Mouse (Mus musculus) forebrain, embryonic 14.5 days (tissue): ENCODE data around the gene Clic1. TPM values are rescaled to one million over a fixed set of nuclear protein-coding genes. Genes with fewer than 3 reads are reported as not detected.
"Not testable (repeated sequence)": the region's sequence is repeated elsewhere in the genome, so short reads cannot be mapped to it uniquely, and the experiment has no call there.

Experiments used
- ATAC-seq: fragments of 200-750 bp; cut with Nextera tagmentation; 2 replicates; pipeline ENCODE4 v1.8.0; 2017; ENCODE audit warnings: mild to moderate bottlenecking, moderate library complexity
- DNase-seq: peaks from one replicate; pipeline ENCODE4 v3.0.0-alpha.2; 2015; ENCODE audit warnings: low spot score
- H3K27ac ChIP-seq: fragments of 300-500 bp; sonication (generic); 2 replicates; pipeline ENCODE4 v1.5.1; 2014; ENCODE audit warnings: low read depth, mild to moderate bottlenecking, control low read depth, low read length, moderate library complexity
- H3K27me3 ChIP-seq: fragments of 300-500 bp; sonication (generic); replicated peaks from 2 replicates; pipeline ENCODE4 v1.6.1; 2014; ENCODE audit warnings: low read length, control low read depth, mixed read lengths; ENCODE audit not compliant: control insufficient read depth, insufficient read depth
- H3K36me3 ChIP-seq: fragments of 300-500 bp; sonication (generic); 2 replicates; pipeline ENCODE4 v1.6.1; 2014; ENCODE audit warnings: low read length, control low read depth; ENCODE audit not compliant: control insufficient read depth, insufficient read depth
- H3K4me1 ChIP-seq: fragments of 300-500 bp; sonication (generic); 2 replicates; pipeline ENCODE4 v1.6.1; 2014; ENCODE audit warnings: antibody characterized with exemption, low read length, control low read depth; ENCODE audit not compliant: control insufficient read depth, insufficient read depth
- H3K4me2 ChIP-seq: fragments of 300-500 bp; sonication (generic); 2 replicates; pipeline ENCODE4 v1.6.1; 2014; ENCODE audit warnings: mild to moderate bottlenecking, control low read depth, low read length
- H3K4me3 ChIP-seq: fragments of 300-500 bp; sonication (generic); 2 replicates; pipeline ENCODE4 v1.5.1; 2014; ENCODE audit warnings: low read depth, low read length, control low read depth
- H3K9ac ChIP-seq: fragments of 300-500 bp; sonication (generic); 2 replicates; pipeline ENCODE4 v1.6.1; 2014; ENCODE audit warnings: mild to moderate bottlenecking, low read length, control low read depth, moderate library complexity
- H3K9me3 ChIP-seq: fragments of 300-500 bp; sonication (generic); replicated peaks from 2 replicates; pipeline ENCODE4 v1.6.1; 2016; ENCODE audit warnings: low read length, control low read depth, mixed read lengths; ENCODE audit not compliant: control insufficient read depth
- WGBS: fragments of 180-500 bp; shearing (Covaris S2); extraction: QIAGEN DNeasy Blood & Tissue Kit; methylation state at CpG from one replicate; pipeline ENCODE4 v1.1.7; 2014; 5-methylcytosine and 5-hydroxymethylcytosine counted together
- polyA plus RNA-seq: library from polyadenylated mRNA; unstranded; fragments of >200 nt; fragmentation: Nextera tagmentation; extraction: Ambion mirVana; gene quantifications from 2 replicates; pipeline ENCODE4 v1.2.1, GENCODE M21; 2014

The Clic1 gene
- 28.3 and 37.3 TPM in 2 replicates for polyA plus RNA-seq

DNA sequence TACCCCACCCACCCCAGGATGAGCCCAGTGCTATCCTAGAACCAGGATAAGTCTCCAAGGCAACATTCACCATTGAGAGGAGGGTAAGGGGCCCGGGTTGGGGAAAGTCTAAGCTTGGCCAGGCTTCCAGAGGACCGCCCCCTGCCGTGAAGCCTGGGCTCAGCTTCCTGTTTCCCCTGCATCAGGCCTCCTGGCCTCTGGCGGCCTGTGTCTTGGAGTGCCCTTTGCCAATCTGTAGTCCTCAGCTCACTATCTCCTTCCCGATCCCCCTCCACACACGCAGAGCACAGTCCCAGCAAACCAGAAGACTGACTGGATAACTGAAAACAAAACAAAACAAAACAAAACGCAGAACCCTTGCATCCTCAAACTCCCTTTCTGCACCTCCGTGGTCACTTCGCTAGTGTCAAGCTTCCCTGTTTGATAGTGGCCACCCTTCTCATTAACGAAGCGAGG is at the start of gene Clic1:
TSS of gene Clic1 (plus strand) at position 406 of the 456 bp plus-strand sequence.
- ATAC-seq (no peak), DNase-seq (peak; percentile 78)
- H3K9ac ChIP-seq: peak within 1 kb of the TSS; percentile 62
- no peaks in the 10 kb centered on the region for H3K9me3 ChIP-seq
- H3K27ac ChIP-seq: peak within 1 kb of the TSS; percentile 86
- peaks cover 24% of the 10 kb centered on the region for H3K4me1 ChIP-seq
- H3K27me3 ChIP-seq: no peaks in the 10 kb centered on the region
- peak within 1 kb of the TSS; percentile 71 for H3K4me2 ChIP-seq
- H3K4me3 ChIP-seq: peak within 1 kb of the TSS; percentile 37
- WGBS: 4% methylated on average over 11 of the region's 11 CpGs
- peaks cover 18% of the 10 kb centered on the region for H3K36me3 ChIP-seq

DNA sequence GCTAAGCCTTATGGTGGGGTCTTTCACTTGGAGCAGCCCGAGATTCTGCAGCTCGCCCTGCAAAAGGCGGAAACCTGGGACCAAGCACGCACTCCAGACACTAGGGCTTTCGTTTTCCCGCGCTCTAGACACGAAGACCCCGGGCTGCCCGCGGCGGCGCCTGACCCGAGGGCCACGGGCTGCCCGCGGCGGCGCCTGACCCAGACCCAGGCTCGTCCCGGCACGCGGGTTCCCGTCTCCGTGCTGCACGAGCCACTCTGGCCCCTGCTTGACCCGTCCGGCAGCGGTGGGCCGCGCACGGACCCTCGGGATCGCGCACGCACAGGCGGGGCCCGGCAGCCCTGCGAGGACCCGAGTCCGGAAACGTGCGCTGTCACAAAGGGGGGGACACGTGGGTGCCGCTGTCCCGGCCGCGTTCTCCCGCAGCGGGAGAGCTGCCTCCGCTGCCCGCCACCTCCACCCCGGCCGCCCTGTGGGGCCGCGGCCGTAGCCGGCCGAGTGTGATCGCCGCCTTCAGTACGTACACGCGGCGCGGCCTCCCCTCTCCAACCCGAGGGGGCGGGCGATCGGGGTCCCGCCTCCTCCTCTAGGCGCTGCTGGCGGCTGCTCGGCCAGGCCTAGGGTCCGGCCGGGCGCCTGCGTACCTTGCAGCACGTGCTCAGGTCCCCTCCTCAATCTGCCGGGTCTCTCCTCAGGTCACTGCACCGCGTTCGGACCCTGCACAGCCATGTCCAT is 48.9 kb upstream of the Clic1 start, which contains the start of gene Vars:
TSS of gene Vars (plus strand) at position 271 of the 735 bp plus-strand sequence.
- DNase-seq: peak; percentile 85
- H3K27ac ChIP-seq: peak within 1 kb of the TSS; percentile 96
- peak within 1 kb of the TSS; percentile 100 for H3K4me2 ChIP-seq
- H3K4me3 ChIP-seq: peak within 1 kb of the TSS; percentile 88
- WGBS: 1% methylated on average over 63 of the region's 83 CpGs
- H3K9ac ChIP-seq: peak within 1 kb of the TSS; percentile 93
- peaks cover 28% of the 10 kb centered on the region for H3K36me3 ChIP-seq
- H3K9me3 ChIP-seq: no peaks in the 10 kb centered on the region
- H3K4me1 ChIP-seq: peaks cover 12% of the 10 kb centered on the region
- H3K27me3 ChIP-seq: no peaks in the 10 kb centered on the region
- peak; percentile 93 for ATAC-seq

DNA sequence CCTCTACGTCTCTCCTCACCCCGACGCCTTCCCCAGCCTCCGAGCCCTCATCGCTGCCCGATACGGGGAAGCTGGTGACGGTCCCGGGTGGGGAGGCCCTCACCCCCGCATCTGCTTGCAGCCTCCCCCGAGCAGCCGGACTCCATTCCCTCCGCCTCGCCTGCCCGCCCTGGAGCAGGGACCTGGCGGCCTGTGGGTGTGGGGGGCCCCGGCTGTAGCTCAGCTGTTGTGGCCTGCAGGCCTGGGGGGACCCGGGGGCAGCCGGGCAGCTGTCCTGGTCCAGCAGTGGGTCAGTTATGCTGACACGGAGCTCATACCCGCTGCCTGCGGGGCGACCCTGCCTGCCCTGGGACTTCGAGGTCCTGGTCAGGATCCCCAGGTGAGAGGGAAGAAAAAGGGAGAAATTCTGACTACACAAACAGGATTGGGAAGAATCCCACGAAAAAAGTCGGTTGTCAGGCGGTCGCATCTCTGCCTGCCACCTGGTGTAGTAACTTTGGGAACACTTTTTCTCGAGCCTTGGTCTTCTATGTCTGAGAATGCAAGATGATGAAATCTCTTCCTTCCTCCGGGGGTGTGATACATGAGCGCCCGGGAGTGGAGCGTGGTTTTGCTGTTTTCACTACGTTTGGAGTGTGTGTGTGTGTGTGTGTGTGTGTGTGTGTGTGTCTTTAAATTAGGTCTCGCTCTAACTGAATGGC is 48.2 kb upstream of the Clic1 start:
- H3K4me1 ChIP-seq: peaks cover 12% of the 10 kb centered on the region
- ATAC-seq: no peak
- H3K9me3 ChIP-seq: no peaks in the 10 kb centered on the region
- peak overlapping the region; percentile 93 for H3K9ac ChIP-seq
- no peaks in the 10 kb centered on the region for H3K27me3 ChIP-seq
- H3K4me3 ChIP-seq: peak overlapping the region; percentile 88
- H3K27ac ChIP-seq: peak overlapping the region; percentile 96
- peak; percentile 20 for DNase-seq
- peak overlapping the region; percentile 100 for H3K4me2 ChIP-seq
- peaks cover 33% of the 10 kb centered on the region for H3K36me3 ChIP-seq
- WGBS: under 1% methylated on average over 34 of the region's 35 CpGs

DNA sequence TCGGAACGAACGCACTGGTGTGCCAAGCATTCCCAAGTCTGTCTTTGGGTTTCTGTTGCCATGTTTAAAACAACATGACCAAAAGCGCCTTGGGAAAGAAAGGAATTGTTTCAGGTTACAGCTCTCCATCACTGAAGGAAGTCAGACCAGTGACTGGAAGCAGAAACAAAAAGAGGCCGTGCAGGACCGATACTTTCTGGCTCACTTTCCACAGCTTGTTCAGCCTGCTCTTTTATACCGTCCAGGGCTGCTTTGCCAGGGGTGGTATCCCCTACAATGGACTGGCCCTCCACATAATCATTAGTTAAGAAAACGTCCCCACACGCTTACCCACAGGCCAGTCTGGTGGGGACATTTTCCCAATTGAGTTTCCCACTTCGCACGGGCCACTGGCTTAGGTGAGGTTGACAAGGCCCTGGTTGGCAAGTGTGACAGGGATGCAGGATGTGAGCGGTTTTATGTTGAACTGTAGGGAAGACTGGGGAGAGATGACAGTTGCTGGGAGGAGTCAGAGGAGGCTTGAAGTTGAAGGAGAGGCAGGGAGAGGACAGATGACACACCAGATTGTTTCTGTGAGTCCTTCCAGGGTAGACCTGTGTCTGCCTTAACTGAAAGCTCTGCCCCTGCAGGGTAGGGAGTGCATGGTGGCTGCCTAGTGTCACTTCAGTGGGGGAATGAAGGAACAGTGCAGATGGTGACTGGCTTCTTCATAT is 47.5 kb upstream of the Clic1 start:
- Histone ChIP-seq H3K36me3 (peaks cover 37% of the 10 kb centered on the region), H3K27ac (peak overlapping the region; percentile 9; the same call in 1 of the 2 replicates)

DNA sequence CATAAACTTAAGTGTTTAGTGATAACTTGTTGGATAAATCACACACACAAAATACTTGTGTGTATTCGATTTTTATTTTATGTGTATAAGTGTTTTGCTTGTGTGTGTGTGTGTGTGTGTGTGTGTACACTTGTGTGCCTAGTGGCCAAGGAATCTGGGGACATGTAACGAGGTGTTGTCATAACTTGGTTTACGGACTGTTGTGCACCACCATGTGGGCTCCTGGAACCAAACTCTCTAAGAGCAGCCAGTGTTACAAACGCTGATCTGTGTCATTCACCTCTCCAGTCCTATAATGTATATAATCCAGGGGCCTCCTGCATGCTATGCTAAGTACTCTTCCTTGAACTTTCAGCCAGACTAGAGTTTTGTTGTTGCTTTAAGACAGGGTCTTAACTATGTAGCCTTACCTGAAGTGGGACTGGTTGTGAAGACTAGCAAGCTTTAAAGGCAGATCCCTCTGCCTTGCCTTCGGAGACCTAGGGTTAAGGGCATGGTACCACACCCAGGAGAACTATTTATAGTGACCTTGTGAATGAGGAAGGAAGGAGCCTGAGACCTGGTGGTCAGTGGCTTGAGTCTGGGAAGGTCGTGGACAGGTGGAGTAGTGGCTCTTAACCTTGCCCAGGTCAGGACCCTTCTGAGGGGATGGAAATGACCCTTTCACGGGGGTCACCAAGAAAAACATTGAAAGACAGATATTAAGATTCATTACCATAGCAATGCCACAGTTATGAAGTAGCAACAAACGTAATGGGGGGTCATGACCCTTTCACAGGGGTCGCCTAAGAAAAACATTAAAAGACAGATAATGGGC is 46.5 kb upstream of the Clic1 start:
- H3K9ac ChIP-seq: peak overlapping the region; percentile 93
- H3K27me3 ChIP-seq: no peaks in the 10 kb centered on the region
- no peak for ATAC-seq
- DNase-seq: no peak
- H3K27ac ChIP-seq: no peak overlapping the region
- no peak overlapping the region for H3K4me3 ChIP-seq
- peaks cover 12% of the 10 kb centered on the region for H3K4me1 ChIP-seq
- H3K4me2 ChIP-seq: peak overlapping the region; percentile 100
- 72% methylated on average over 9 of the region's 9 CpGs for WGBS
- no peaks in the 10 kb centered on the region for H3K9me3 ChIP-seq
- H3K36me3 ChIP-seq: peaks cover 38% of the 10 kb centered on the region

More for the DNA sequence above, 47.5 kb upstream of the Clic1 start:
- DNase-seq: peak; percentile 4
- Histone ChIP-seq H3K9me3 (no peaks in the 10 kb centered on the region), H3K4me1 (peaks cover 12% of the 10 kb centered on the region), H3K4me2 (peak overlapping the region; percentile 100), H3K9ac (peak overlapping the region; percentile 93), H3K4me3 (peak overlapping the region; percentile 88), H3K27me3 (no peaks in the 10 kb centered on the region)
- WGBS: 7% methylated on average over 12 of the region's 12 CpGs
- ATAC-seq: no peak

DNA sequence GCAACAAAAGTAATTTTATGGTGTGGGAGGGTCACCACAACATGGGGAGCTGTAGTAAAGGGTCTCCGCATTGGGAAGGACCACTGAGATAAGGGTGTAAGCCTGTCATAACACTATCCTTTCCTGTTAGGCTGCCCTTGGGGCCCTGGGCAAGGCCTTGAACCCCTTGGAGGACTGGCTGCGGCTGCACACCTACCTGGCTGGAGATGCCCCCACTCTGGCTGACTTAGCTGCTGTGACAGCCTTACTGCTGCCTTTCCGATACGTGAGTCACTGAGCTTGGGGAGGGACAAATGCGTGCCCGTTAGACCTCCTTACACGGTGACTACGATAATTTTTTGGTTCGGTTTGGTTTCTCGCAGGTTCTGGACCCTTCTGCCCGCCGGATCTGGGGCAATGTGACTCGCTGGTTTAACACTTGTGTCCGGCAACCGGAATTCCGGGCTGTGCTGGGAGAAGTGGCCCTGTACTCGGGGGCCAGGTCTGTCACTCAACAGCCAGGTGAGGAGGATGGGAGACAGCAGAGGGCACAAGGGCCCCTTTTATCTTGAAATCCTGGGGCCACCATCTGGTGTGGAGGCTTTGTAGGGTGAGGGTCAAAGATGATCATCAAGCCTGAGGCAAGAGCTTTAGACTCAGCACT is 45.6 kb upstream of the Clic1 start:
- Histone ChIP-seq H3K9me3 (no peaks in the 10 kb centered on the region), H3K4me1 (peaks cover 12% of the 10 kb centered on the region), H3K27me3 (no peaks in the 10 kb centered on the region), H3K36me3 (peaks cover 47% of the 10 kb centered on the region), H3K27ac (no peak overlapping the region), H3K4me2 (no peak overlapping the region), H3K9ac (no peak overlapping the region), H3K4me3 (no peak overlapping the region)
- DNase-seq: no peak
- ATAC-seq: no peak
- 94% methylated on average over 17 of the region's 17 CpGs for WGBS

DNA sequence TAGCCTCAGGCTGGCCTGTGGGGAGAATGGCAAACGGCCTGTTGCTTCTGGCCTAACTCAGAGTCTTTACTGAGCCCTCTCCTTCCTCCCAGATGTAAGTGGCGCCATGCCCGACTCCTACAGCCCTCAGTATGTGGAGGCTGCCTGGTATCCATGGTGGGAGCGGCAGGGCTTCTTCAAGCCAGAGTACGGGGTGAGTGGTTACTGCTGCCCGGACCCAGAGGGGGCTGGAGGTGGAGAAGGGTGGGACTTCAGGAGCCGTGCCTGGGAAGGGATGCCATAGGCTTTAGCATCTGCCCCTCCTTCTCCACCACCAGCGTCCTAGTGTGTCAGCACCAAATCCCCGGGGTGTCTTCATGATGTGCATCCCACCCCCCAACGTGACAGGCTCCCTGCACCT is 44.6 kb upstream of the Clic1 start:
- H3K27me3 ChIP-seq: no peaks in the 10 kb centered on the region
- no peak overlapping the region for H3K9ac ChIP-seq
- no peak overlapping the region for H3K4me2 ChIP-seq
- H3K4me1 ChIP-seq: peaks cover 8% of the 10 kb centered on the region
- DNase-seq (no peak), ATAC-seq (no peak)
- 93% methylated on average over 10 of the region's 10 CpGs for WGBS
- H3K9me3 ChIP-seq: no peaks in the 10 kb centered on the region
- H3K27ac ChIP-seq: no peak overlapping the region
- H3K36me3 ChIP-seq: peaks cover 56% of the 10 kb centered on the region
- no peak overlapping the region for H3K4me3 ChIP-seq

DNA sequence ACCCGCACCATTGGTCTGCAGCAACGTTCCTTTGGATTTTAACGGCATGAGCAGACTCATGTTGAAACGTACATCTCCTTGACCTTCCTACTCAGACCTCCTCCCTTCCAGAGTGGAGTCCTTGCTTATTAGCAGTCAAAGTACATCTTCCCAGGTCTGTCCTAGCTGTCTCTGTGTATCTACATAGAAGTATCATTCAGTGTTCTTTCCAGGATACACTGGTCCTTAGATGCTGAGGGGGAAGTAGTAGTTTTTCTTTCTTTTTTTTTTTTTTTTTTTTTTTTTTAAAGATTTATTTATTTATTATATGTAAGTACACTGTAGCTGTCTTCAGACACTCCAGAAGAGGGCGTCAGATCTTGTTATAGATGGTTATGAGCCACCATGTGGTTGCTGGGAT is 43.9 kb upstream of the Clic1 start:
- WGBS: 93% methylated on average over 4 of the region's 5 CpGs
- H3K4me1 ChIP-seq, ATAC-seq, H3K4me3 ChIP-seq, H3K27me3 ChIP-seq, H3K27ac ChIP-seq, H3K4me2 ChIP-seq, DNase-seq, H3K9me3 ChIP-seq, H3K9ac ChIP-seq: not testable (repeated sequence)
- H3K36me3 ChIP-seq: peaks cover 63% of the 10 kb centered on the region
